Mouse (Mus musculus) adrenal gland, adult (tissue): Measurements from ENCODE around the gene Bcorl1.
A peak's percentile ranks its signal among the peaks of the same experiment; 100 is the strongest.

ENCODE experiments used
- DNase-seq, 2 experiments: peaks; one replicate each; pipeline ENCODE4 v3.0.0; 2022 to 2023; ENCODE audit warnings: low spot score in 1 of 2; ENCODE audit not compliant: inconsistent age in 2 of 2

Bcorl1 gene

GRCm38 (mm10) chrX:48441548-48441947 is 100.4 kb downstream of the Bcorl1 start:
- DNase-seq, result no peak

- no peak for DNase-seq
Observed at GRCm38 (mm10) chrX:48441954-48442353, 100.8 kb downstream of the Bcorl1 start.

GRCm38 (mm10) chrX:48444677-48445076 is 103.5 kb downstream of the Bcorl1 start:
- no peak for DNase-seq

GRCm38 (mm10) chrX:48449646-48450045 is 108.5 kb downstream of the Bcorl1 start:
- peak; percentile 52 to 73 for DNase-seq

- DNase-seq, result no peak
Observed at GRCm38 (mm10) chrX:48452231-48452890, 111.2 kb downstream of the Bcorl1 start.

GRCm38 (mm10) chrX:48452931-48453673 is 111.9 kb downstream of the Bcorl1 start:
- peak; percentile 49 to 77 for DNase-seq

- DNase-seq, result peak; percentile 85 to 91
Observed at GRCm38 (mm10) chrX:48453736-48454494, 112.8 kb downstream of the Bcorl1 start.

GRCm38 (mm10) chrX:48454495-48454878 is 113.3 kb downstream of the Bcorl1 start:
- DNase-seq, result no peak

- peak; percentile 43 to 71 for DNase-seq
Observed at GRCm38 (mm10) chrX:48455018-48455417, 113.9 kb downstream of the Bcorl1 start.

GRCm38 (mm10) chrX:48456956-48457355 is 115.8 kb downstream of the Bcorl1 start:
- no peak for DNase-seq
